Mouse (Mus musculus) pancreas, adult 10 weeks (tissue): Measurements from ENCODE around the gene Glo1. TPM values are rescaled to one million over a fixed set of nuclear protein-coding genes. Genes with fewer than 3 reads are reported as not detected.

Experiments
- polyA plus RNA-seq: library from polyadenylated mRNA; stranded (reverse); fragments of 350-450 nt; fragmentation: Illumina TruSeq; extraction: RNeasy Lipid Tissue Mini Kit (QIAGEN cat#74804); gene quantifications from one replicate; pipeline ENCODE4 v1.2.3, GENCODE M21; 2015; ENCODE audit warnings: low read depth, low replicate concordance; ENCODE audit not compliant: insufficient read depth

Glo1 gene
- polyA plus RNA-seq = 20.1 TPM

GRCm38 (mm10) chr17:30626719-30627118, at the start of gene Glo1:
Gene Glo1 (minus strand): TSS chr17:30626871.

GRCm38 (mm10) chr17:30624132-30624531, 2.5 kb downstream of the Glo1 start, which contains the start of gene Dnah8:
Gene Dnah8 (plus strand): TSS chr17:30624354.

GRCm38 (mm10) chr17:30575941-30576773, 50.5 kb downstream of the Glo1 start, which contains the start of gene Btbd9:
Gene Btbd9 (minus strand): TSS chr17:30576488.

Other genes with a start within 250 kb of the Glo1 start
- 4.7 TPM for gene Btbd9, start 50.4 kb downstream of the Glo1 start, polyA plus RNA-seq
- not detected for gene Dnah8, start 2.5 kb downstream of the Glo1 start, polyA plus RNA-seq